Mouse (Mus musculus) c-Kit-positive CD71-negative TER-119-negative erythroid progenitor cells, embryonic 14.5 days (primary cell): ENCODE data around the gene Fgfr2.
A peak's percentile ranks its signal among the peaks of the same experiment; 100 is the strongest.

Experiments used
- DNase-seq: peaks from one replicate; pipeline ENCODE4 v3.0.0-alpha.2; 2013; ENCODE audit warnings: low read depth

Fgfr2 gene

DNA sequence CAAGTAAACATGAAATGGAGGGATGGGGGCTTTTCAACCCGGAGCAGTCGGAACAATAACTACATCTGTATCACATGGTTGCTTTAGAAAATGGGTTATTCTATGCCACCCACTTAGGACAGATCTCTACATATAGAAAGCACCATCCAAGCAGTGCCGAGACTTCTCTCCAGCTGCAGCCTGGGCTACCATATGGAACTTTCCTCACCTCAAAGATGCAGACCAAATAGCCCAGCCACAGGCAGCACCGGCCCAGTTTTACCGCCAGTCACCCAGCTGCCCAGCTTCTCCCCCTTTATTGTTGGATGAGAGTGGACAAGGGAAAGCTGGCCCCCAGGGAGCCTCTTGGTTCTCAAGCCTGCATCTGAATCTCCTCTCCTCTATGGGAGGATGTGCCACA, 1172.0 kb downstream of the Fgfr2 start:
- no peak for DNase-seq

- DNase-seq = no peak
Measured at GRCm38 (mm10) chr7:131937611-131938010, 1185.5 kb downstream of the Fgfr2 start.

- DNase-seq = no peak
Measured at GRCm38 (mm10) chr7:131927288-131928050, 1195.7 kb downstream of the Fgfr2 start.

DNA sequence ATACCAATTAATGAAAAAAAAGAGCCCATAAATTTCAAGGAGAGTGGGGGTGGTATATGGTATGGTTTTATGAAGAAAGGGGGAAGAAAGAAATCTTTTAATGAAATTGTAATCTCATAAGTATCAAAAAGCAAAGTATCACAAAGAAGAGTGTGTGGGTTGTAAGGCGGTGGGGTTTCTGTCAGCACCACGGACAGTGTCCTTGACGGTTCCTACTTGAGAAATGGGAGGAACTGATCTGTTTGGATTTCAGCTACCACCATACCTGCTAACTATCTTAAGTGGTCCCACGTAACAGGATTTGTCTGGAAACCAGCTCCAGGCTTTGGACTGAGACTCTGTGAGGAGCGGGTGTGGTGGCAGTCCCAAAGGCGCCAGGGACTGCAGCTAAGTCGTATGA, 1205.8 kb downstream of the Fgfr2 start:
- peak; percentile 1 for DNase-seq

GRCm38 (mm10) chr7:131909611-131910010, 1213.5 kb downstream of the Fgfr2 start:
- no peak for DNase-seq

GRCm38 (mm10) chr7:131906499-131907190, 1216.5 kb downstream of the Fgfr2 start:
- DNase-seq = no peak

DNA sequence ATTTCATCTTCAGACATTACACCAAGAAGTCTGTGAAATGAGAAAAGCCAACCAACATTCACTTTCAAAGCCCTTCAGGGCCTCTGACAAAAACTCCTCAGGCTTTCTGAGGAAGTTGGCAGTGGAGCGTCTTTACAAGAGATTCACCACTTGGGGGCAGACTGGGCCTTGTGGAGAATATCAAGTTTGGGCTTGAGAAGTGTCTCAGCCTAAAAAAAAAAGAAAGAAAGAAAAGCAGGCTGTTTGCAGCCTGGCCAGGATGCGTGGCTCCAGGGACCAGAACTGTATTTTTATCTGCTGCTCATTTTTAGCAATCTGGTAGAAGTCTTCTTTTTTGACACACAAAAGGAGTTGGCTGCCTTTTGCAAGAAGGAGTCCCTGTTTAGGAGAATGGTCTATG, 1223.8 kb downstream of the Fgfr2 start:
- peak; percentile 23 for DNase-seq

DNA sequence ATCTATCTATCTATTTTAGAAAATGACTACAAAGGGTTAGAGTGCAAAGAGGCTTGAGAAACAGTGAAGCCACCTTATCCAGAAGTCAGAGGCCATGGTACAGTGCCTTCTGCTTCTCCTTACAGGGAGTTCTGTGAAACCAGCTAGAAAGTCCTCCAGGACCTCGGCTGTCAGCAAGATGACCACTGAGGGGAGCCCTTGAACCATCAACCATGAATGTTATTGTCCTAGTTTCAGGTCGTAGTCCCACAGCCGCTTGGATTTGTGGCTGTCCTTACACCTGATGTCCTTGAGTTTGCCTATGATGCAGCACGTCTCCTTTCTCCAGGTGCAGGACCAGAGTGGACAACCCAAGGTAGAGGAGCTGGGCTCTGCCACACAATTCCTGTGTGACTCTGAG, 1225.9 kb downstream of the Fgfr2 start:
- DNase-seq = no peak

- no peak for DNase-seq
Measured at GRCm38 (mm10) chr7:131882824-131883223, 1240.3 kb downstream of the Fgfr2 start.

GRCm38 (mm10) chr7:131881876-131882615, 1241.1 kb downstream of the Fgfr2 start:
- DNase-seq = peak; percentile 41

GRCm38 (mm10) chr7:131880150-131880549, 1243.0 kb downstream of the Fgfr2 start:
- no peak for DNase-seq

GRCm38 (mm10) chr7:131878846-131879245, 1244.3 kb downstream of the Fgfr2 start:
- no peak for DNase-seq

DNA sequence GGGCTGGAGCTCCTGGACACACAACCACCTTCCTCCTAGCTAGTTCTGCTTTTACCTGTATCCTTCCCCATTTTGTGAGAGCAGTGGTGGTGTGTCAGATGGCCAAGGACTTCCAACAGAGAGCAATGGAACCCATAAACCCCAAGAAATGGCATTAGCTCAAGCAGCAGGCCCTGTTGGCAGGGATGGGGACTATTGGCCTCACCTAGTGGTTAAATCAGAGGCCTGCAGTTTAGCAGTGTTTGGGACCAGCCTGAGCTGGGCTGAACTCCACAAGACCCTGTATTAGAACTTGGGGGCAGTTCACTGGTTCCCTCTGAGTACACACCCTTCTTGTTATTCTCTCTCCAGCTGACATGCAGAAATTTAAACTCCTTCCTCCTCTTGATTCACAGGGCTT, 1262.0 kb downstream of the Fgfr2 start:
- DNase-seq = no peak

GRCm38 (mm10) chr7:131855641-131856040, 1267.5 kb downstream of the Fgfr2 start:
- DNase-seq = no peak

DNA sequence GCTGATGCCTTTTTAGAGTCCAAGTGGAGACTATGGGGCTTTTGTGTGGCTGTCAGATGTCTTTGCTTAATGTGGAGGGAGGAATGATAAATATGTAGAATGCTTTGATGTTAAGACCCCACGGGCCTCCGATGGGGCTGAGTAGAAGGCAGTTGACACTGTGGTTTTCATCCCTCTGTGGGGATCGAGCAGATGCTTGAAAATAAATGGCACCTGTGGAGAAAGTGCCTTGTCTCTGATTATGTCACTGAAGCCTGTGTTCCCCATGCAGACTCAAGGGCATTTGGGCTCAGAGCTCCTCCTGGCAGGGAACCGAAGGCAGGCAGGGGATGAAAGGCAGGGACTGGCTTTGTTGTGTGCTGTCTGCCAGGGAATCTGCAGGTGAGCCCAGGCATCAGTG, 1272.6 kb downstream of the Fgfr2 start:
- no peak for DNase-seq

DNA sequence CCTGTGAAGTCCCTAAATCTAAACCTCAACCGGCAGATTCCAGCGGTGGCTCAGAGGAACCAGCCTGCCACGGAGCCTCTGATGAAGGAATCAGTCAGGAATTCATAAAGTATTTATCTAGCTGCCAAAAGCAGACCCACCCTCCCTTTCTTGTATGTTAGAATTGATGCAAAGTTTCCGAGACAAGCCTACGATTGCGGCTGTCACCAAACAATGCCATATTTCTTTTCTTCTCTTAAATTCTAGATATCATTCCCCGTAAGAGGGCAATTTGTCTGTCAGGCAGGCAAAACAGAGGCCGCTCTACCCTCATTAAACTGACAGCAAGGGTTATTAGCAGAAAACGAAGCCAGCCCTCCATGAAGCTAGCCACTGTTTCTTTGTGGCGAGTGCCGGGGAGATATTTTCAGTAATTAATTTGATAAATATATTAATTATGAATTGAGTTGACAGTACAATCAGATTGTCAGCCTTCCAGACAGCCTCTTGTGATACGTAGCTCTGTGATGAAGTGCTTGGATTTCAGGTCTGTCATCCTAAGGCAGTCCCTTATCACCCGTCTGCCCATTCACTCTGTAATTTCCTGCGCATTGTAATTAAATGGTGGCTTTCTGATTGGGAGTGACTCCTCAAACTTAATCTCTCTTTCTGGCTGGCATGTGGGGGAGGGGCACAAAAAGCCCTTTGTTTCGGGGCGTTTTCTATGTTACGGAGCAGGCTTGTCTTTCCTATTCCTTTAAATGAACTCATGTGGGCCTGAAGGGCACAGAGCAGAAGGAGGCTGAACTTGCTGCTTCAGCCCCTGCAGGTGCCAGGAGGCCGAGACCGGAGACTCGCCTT, 1276.9 kb downstream of the Fgfr2 start:
- DNase-seq = no peak

- DNase-seq = no peak
Measured at GRCm38 (mm10) chr7:131830261-131830660, 1292.9 kb downstream of the Fgfr2 start.

DNA sequence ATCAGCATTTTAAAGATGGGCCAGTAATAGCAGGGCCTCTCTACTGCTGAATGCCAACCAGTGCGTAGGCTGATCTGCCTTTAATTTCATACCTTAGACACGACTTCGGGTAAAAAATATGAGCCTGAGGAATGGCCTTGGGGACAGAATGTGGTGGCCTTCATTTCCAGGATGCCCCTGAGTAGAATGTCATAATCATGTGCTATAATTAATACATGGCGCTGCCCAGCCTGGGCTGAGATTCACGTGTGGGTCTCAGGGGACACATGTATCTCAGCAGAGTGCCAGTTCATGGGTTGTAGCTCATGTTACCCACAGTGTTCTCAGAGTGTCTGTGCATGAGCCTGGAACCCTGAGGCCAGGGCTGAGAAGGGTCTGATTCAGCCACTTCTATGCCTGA, 1296.3 kb downstream of the Fgfr2 start:
- no peak for DNase-seq

- DNase-seq = no peak
Measured at GRCm38 (mm10) chr7:131817976-131818375, 1305.2 kb downstream of the Fgfr2 start.

GRCm38 (mm10) chr7:131816641-131817040, 1306.5 kb downstream of the Fgfr2 start:
- no peak for DNase-seq

- no peak for DNase-seq
Measured at GRCm38 (mm10) chr7:131812116-131812515, 1311.0 kb downstream of the Fgfr2 start.

DNA sequence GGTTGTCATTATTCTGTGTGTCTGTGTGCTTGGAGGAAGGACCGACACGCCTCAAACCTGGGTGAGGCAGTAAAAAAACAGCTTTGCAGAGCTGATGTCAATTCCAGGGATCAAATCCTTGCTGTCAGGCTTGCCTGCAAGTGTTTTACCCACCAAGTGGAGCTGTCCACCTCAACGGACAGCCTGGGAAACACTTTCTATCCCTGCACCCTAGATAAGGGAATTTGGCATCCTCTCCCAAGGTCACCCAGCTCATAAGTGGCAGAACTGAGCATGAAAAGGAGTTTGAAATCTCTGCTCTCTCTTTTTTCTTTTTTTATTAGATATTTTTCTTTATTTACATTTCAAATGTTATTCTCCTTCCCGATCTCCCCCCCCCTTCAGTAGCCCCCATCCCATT, 1312.2 kb downstream of the Fgfr2 start:
- no peak for DNase-seq
